8 mouse cellular contexts compared by ENCODE assay signal in the genomic region with DNA sequence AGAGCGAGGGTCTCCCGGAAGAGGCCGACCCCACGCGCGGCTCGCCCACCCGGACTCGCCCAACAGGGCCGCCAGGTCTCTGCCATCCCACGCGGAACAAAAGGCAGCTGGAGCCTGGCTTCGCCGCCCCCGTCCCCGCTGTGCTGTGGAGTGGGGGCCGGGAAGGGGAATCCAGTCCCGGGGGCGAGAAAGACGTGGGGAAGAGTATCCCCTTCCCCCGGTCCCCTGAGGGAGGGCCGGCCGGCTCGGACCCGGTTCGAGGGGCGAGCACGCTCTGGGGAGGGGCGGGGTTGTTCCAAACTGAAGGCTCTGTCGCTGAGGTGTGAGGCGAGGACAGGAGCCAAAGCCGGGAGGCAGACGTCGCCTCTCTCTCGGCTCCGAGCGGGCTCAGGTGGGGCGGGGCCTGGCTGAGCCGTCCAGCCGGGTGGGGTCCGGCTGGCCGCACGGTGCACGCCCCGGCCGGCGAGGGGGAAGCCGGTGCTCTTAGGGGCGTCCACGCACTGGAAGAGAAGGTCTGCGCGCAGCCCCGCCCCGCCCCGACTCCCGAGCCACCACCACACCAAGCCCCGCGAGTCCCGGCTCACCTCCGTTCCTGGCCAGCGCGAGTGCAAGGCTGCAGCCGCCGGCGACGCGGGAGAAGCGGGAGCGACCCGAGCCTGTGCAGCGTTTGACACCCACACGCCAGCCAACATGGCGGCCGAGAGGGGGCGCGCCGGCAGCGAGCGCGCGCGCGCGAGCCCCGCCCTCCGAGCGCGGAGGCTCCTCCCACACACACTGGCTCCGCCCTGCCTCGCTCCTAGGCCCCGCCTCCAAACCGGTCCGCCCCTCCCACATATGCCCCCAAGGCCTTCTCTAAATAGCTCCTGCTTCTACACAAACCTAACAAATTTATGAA. TPM values are rescaled to one million over a fixed set of nuclear protein-coding genes. Genes with fewer than 3 reads are reported as not detected.
DNase-seq lines count a peak whose midpoint lies in the region; ATAC-seq and TF ChIP-seq lines count a peak whose summit lies in the region.

A gene (minus strand): TSS at position 705 of the 895 bp plus-strand sequence.

- H3K4me2 ChIP-seq in hindbrain, embryonic 15.5 days, result peak within 1 kb of the TSS; percentile 75

- H3K9ac ChIP-seq in hindbrain, embryonic 15.5 days, result peak within 1 kb of the TSS; percentile 92

- H3K4me1 ChIP-seq in hindbrain, embryonic 15.5 days (replicated peaks), result peaks cover 29% of the 10 kb centered on the region

- H3K9me3 ChIP-seq in hindbrain, embryonic 15.5 days, result no peaks in the 10 kb centered on the region

- no peaks in the 10 kb centered on the region for H3K36me3 ChIP-seq in hindbrain, embryonic 15.5 days

- intact Hi-C loops in left cerebral cortex, adult 2 months (cut with DNase I), result loop anchor here (2.0 to 5.0 kb wide), 3 partner anchors 42 to 72 kb away; a partner anchor contains a TSS

- WGBS in hindbrain, embryonic 15.5 days, result 1% methylated on average over 74 of the region's 93 CpGs

- peak; percentile 58 for TF ChIP-seq CTCF in left cerebral cortex, adult 2 months (IDR thresholded peaks at IDR 0.05)

- H3K4me3 ChIP-seq in hindbrain, embryonic 15.5 days, result peak within 1 kb of the TSS; percentile 83
- peak within 1 kb of the TSS; percentile 90 for H3K4me3 ChIP-seq in left cerebral cortex, adult 2 months

- ATAC-seq in hindbrain, embryonic 15.5 days (ENCODE audit: low FRiP score, low read depth), result peak; percentile 92
- ATAC-seq in megakaryocyte, adult 5-6 weeks (ENCODE audit: poor library complexity, severe bottlenecking), result peak; percentile 24; the same call in 1 of the 2 replicates

- H3K27ac ChIP-seq in hindbrain, embryonic 15.5 days (replicated peaks), result peak within 1 kb of the TSS; percentile 87
- peak within 1 kb of the TSS; percentile 88 for H3K27ac ChIP-seq in left cerebral cortex, adult 2 months

- H3K27me3 ChIP-seq in hindbrain, embryonic 15.5 days, result no peaks in the 10 kb centered on the region

- peak; percentile 53 for DNase-seq in WW6 (ENCODE audit: low read depth, low spot score)
- DNase-seq in cerebellum, postnatal 10 days, result peak; percentile 91 to 92
- DNase-seq in frontal cortex, postnatal 36 days (ENCODE audit: low spot score in 2 of 2), result peak; percentile 69 to 72
- DNase-seq in left cerebral cortex, adult 2 months (ENCODE audit: extremely low spot score in 1 of 2, low spot score in 2 of 2), result peak; percentile 76 to 81
- DNase-seq in right cerebral cortex, adult 2 months (ENCODE audit: low spot score in 2 of 2), result peak; percentile 70 to 74
- peak; percentile 63 to 72 for DNase-seq in urinary bladder, postnatal 36 days (ENCODE audit: low spot score in 2 of 2)

RNA-seq across cellular contexts. Expression of the gene that starts here (rescaled TPM):
- polyA plus RNA-seq in hindbrain, embryonic 15.5 days (2015; fragmentation: Nextera tagmentation; extraction: Ambion mirVana), result 69.9 and 79.6 TPM in 2 replicates
- total RNA-seq in left cerebral cortex, adult 2 months (2021), result 100 to 1,000 TPM; 113 TPM
- total RNA-seq in megakaryocyte, adult 5-6 weeks (2015), result 0.04 and 0.07 TPM in 2 replicates
- total RNA-seq in megakaryocyte, adult 5-6 weeks (2017), result 3.3 TPM in 1 of 2 replicates, not detected in the other

Comparison
In these comparisons a context has a peak if more than half of its experiments do, and no peak if none do; other contexts are left out.
1. Peak in every context shown above with its lines: DNase-seq, ATAC-seq, H3K4me3 ChIP-seq and H3K27ac ChIP-seq.
2. RNA of the gene that starts here (total RNA-seq): 113 TPM in left cerebral cortex, adult 2 months; 0.04 to 3.3 TPM in megakaryocyte, adult 5-6 weeks; every median in the first group is over 10 times any median in the second.